Mouse (Mus musculus): ENCODE results near the gene Mus81.

DNA sequence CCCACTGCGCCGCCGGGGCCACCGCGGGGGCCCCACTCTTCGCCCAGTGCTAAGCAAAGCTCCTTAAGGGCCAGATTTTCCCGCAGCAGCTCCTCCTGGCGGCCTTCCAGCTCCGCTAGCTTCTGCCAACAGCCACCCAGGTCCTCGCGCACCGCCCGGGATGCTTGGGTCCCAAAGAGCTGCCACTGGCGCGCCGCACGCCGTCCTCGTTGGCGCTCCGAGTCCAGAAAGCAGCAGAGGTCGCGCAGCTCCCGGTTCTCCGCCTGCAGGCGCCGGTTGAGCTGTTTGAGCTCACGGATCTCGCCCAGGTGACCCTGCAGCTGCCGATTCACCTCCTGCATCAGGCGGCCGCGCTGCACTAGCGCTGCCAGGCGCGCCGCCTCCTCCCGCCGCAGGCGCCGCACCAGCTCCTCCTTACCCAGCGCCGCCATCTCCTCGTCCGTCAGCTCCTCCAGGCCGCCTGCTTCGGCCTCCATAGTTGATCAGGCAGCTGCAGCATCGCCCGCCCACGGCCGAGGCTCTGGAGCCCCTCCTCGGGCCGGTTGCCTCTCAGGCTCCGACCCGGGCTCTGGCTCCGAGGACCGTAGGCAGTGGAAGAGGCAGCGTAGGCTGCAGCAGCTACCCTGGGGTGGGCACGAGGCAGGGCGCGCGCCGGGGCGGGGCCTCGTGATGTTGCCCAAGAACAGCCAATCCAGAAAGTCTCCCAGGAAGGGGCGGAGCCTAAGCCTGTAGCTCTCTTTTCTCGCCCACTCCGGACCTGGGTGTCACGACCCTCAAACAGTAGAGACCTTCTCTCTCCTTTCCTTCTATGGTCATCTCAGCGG lies 31.1 kb downstream of the Mus81 start:
- TF ChIP-seq CTCF (IDR thresholded peaks at IDR 0.05; ENCODE audit: low read depth) (peak; percentile 5; the same call in 1 of the 2 replicates), EP300 (IDR thresholded peaks at IDR 0.05; ENCODE audit: low read depth) (no peak)

All from liver, embryonic 14.5 days (tissue).